Mouse (Mus musculus) ES-Bruce4 (cell line): ENCODE measurements around the gene Tgfbr2. TPM values are rescaled to one million over a fixed set of nuclear protein-coding genes. Genes with fewer than 3 reads are reported as not detected.

Experiments used
- H3K27ac ChIP-seq: 2 replicates; pipeline ENCODE4 v1.5.1; 2012; ENCODE audit warnings: low read length, inconsistent platforms; ENCODE audit not compliant: insufficient read depth
- H3K27me3 ChIP-seq: 2 replicates; pipeline ENCODE4 v1.6.1; 2012; ENCODE audit warnings: mild to moderate bottlenecking, low read length, inconsistent platforms; ENCODE audit not compliant: control insufficient read depth, poor library complexity, insufficient read depth, severe bottlenecking
- H3K36me3 ChIP-seq: 2 replicates; pipeline ENCODE4 v1.6.1; 2012; ENCODE audit warnings: inconsistent platforms, mild to moderate bottlenecking, low read length, moderate library complexity; ENCODE audit not compliant: control insufficient read depth, poor library complexity, insufficient read depth, severe bottlenecking
- H3K4me1 ChIP-seq: one replicate; pipeline ENCODE4 v1.8.1; 2011; ENCODE audit warnings: low read length; ENCODE audit not compliant: control insufficient read depth, insufficient read depth
- H3K4me3 ChIP-seq: 2 replicates; pipeline ENCODE4 v1.5.1; 2011; ENCODE audit warnings: low read depth, mild to moderate bottlenecking, low read length
- H3K9ac ChIP-seq: 2 replicates; pipeline ENCODE4 v1.6.1; 2012; ENCODE audit warnings: low read depth, mild to moderate bottlenecking, inconsistent platforms; ENCODE audit not compliant: poor library complexity, severe bottlenecking
- H3K9me3 ChIP-seq: replicated peaks from 2 replicates; pipeline ENCODE4 v1.6.1; 2012; ENCODE audit warnings: mild to moderate bottlenecking, low read length, inconsistent platforms; ENCODE audit not compliant: control insufficient read depth, poor library complexity, insufficient read depth, severe bottlenecking
- CTCF ChIP-seq: IDR thresholded peaks from one replicate; pipeline ENCODE4 v1.8.1; 2011; ENCODE audit warnings: low read depth, low read length
- EP300 ChIP-seq: IDR thresholded peaks from 2 replicates; pipeline ENCODE4 v1.6.1; 2011; ENCODE audit warnings: low read depth, low read length; ENCODE audit not compliant: insufficient read depth
- POLR2A ChIP-seq: IDR thresholded peaks from one replicate; pipeline ENCODE4 v1.8.1; 2011; ENCODE audit warnings: low read length; ENCODE audit not compliant: insufficient read depth
- polyA plus RNA-seq: library from polyadenylated mRNA; stranded (reverse); fragments of >200 nt; gene quantifications from 2 replicates; pipeline ENCODE4 v1.2.4, GENCODE M21; 2011; ENCODE audit warnings: low read depth; ENCODE audit not compliant: missing spikeins, insufficient read depth, insufficient read length

Gene Tgfbr2
- polyA plus RNA-seq, 1 experiment: 3.4 TPM

- H3K4me3 ChIP-seq: no peak overlapping the region
- no peaks in the 10 kb centered on the region for H3K36me3 ChIP-seq
- no peaks in the 10 kb centered on the region for H3K4me1 ChIP-seq
- no peaks in the 10 kb centered on the region for H3K9me3 ChIP-seq
- H3K27ac ChIP-seq: no peak overlapping the region
- no peaks in the 10 kb centered on the region for H3K27me3 ChIP-seq
- no peak overlapping the region for H3K9ac ChIP-seq
- no peak for TF ChIP-seq EP300
- no peak for TF ChIP-seq POLR2A
- no peak for TF ChIP-seq CTCF
Measured at GRCm38 (mm10) chr9:116220159-116220515, 45.0 kb upstream of the Tgfbr2 start.

GRCm38 (mm10) chr9:116219234-116220158 is 44.3 kb upstream of the Tgfbr2 start:
- Histone ChIP-seq H3K4me3 (no peak overlapping the region), H3K9me3 (no peaks in the 10 kb centered on the region), H3K4me1 (no peaks in the 10 kb centered on the region), H3K27ac (no peak overlapping the region), H3K9ac (no peak overlapping the region), H3K36me3 (no peaks in the 10 kb centered on the region), H3K27me3 (no peaks in the 10 kb centered on the region)
- no peak for TF ChIP-seq EP300
- no peak for TF ChIP-seq CTCF
- no peak for TF ChIP-seq POLR2A

GRCm38 (mm10) chr9:116218780-116219179 is 43.6 kb upstream of the Tgfbr2 start:
- no peak overlapping the region for H3K4me3 ChIP-seq
- TF ChIP-seq CTCF (no peak), EP300 (no peak), POLR2A (no peak)
- no peak overlapping the region for H3K9ac ChIP-seq
- H3K27me3 ChIP-seq: no peaks in the 10 kb centered on the region
- H3K9me3 ChIP-seq: no peaks in the 10 kb centered on the region
- H3K36me3 ChIP-seq: no peaks in the 10 kb centered on the region
- H3K4me1 ChIP-seq: no peaks in the 10 kb centered on the region
- H3K27ac ChIP-seq: no peak overlapping the region

GRCm38 (mm10) chr9:116217099-116217498 is 41.9 kb upstream of the Tgfbr2 start:
- TF ChIP-seq POLR2A (no peak), EP300 (no peak), CTCF (no peak)
- Histone ChIP-seq H3K36me3 (no peaks in the 10 kb centered on the region), H3K4me1 (peaks cover 2% of the 10 kb centered on the region), H3K4me3 (no peak overlapping the region), H3K9ac (no peak overlapping the region), H3K9me3 (no peaks in the 10 kb centered on the region), H3K27ac (no peak overlapping the region), H3K27me3 (no peaks in the 10 kb centered on the region)

GRCm38 (mm10) chr9:116216677-116217076 is 41.5 kb upstream of the Tgfbr2 start:
- H3K27me3 ChIP-seq: no peaks in the 10 kb centered on the region
- TF ChIP-seq EP300 (no peak), CTCF (no peak), POLR2A (no peak)
- H3K36me3 ChIP-seq: no peaks in the 10 kb centered on the region
- peaks cover 2% of the 10 kb centered on the region for H3K4me1 ChIP-seq
- no peak overlapping the region for H3K9ac ChIP-seq
- no peaks in the 10 kb centered on the region for H3K9me3 ChIP-seq
- no peak overlapping the region for H3K27ac ChIP-seq
- H3K4me3 ChIP-seq: no peak overlapping the region

GRCm38 (mm10) chr9:116214296-116214695 is 39.1 kb upstream of the Tgfbr2 start:
- Histone ChIP-seq H3K9me3 (no peaks in the 10 kb centered on the region), H3K4me3 (no peak overlapping the region), H3K36me3 (no peaks in the 10 kb centered on the region)

More at GRCm38 (mm10) chr9:116214296-116214695, 39.1 kb upstream of the Tgfbr2 start:
- peaks cover 2% of the 10 kb centered on the region for H3K4me1 ChIP-seq
- TF ChIP-seq CTCF (no peak), POLR2A (no peak), EP300 (no peak)
- H3K27me3 ChIP-seq: no peaks in the 10 kb centered on the region
- no peak overlapping the region for H3K9ac ChIP-seq
- no peak overlapping the region for H3K27ac ChIP-seq
